Comparison of ENCODE assay signal across 28 mouse cellular contexts in the genomic region with DNA sequence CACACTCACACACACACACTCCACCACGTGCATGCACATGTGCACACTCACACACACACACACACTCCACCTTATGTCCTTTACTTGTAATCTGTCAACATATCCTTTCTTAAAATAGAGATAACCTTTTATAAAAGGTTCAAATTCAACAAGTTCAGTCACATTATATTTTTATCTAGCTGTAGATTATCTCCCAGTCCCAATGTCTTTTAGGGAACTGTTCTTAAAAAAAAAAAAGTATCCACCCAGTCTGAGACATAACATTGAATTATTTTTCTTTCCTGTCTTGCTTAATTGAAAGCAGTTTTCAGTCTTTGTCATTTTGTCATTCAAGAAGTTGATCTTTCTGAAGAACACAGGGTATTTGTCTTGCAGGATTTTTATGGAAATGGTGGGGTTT. TPM values are rescaled to one million over a fixed set of nuclear protein-coding genes. Genes with fewer than 3 reads are reported as not detected.
"Had no signal": no experiment of that assay in that cellular context is flagged by ENCODE, and none has a peak within 500 bp of the region (broad histone marks: within the 10 kb centered on the region; RNA-seq: fewer than 3 reads in every experiment).

No protein-coding gene starts in this region.

- H3K36me3 ChIP-seq: embryonic facial prominence, embryonic 10.5 days; embryonic facial prominence, embryonic 12.5 days; embryonic facial prominence, embryonic 13.5 days; embryonic facial prominence, embryonic 15.5 days; forebrain, embryonic 10.5 days; forebrain, embryonic 12.5 days; forebrain, embryonic 15.5 days; heart, embryonic 10.5 days had no signal

- H3K27me3 ChIP-seq: embryonic facial prominence, embryonic 12.5 days; embryonic facial prominence, embryonic 13.5 days; embryonic facial prominence, embryonic 15.5 days; forebrain, embryonic 12.5 days; forebrain, embryonic 13.5 days; forebrain, embryonic 15.5 days had no signal

- H3K9ac ChIP-seq: embryonic facial prominence, embryonic 12.5 days; embryonic facial prominence, embryonic 13.5 days; embryonic facial prominence, embryonic 15.5 days; forebrain, embryonic 12.5 days; forebrain, embryonic 13.5 days; forebrain, embryonic 15.5 days; forebrain, postnatal 0 days had no signal

- H3K4me2 ChIP-seq: embryonic facial prominence, embryonic 12.5 days; embryonic facial prominence, embryonic 13.5 days; embryonic facial prominence, embryonic 15.5 days; forebrain, embryonic 12.5 days; forebrain, embryonic 13.5 days; forebrain, embryonic 15.5 days; heart, embryonic 11.5 days had no signal

- H3K4me3 ChIP-seq: embryonic facial prominence, embryonic 10.5 days; embryonic facial prominence, embryonic 12.5 days; embryonic facial prominence, embryonic 13.5 days; embryonic facial prominence, embryonic 15.5 days; erythroblast, embryonic 14.5 days; forebrain, embryonic 10.5 days; forebrain, embryonic 12.5 days; forebrain, embryonic 13.5 days; forebrain, embryonic 15.5 days; gastrocnemius, adult 2 months; heart, adult 2 months; heart, embryonic 10.5 days had no signal

- DNase-seq: cerebellum, adult 9-11 months; cerebellum, postnatal 10 days; cerebellum, postnatal 14 days; cerebellum, postnatal 25 days; embryo, embryonic 11 days; forebrain, postnatal 0 days; gastrocnemius, adult 2 months; gastrocnemius, postnatal 10 days; gastrocnemius, postnatal 14 days; gastrocnemius, postnatal 25 days; gastrocnemius, postnatal 36 days; heart, adult 18-20 months; heart, adult 2 months had no signal

- H3K27ac ChIP-seq: embryonic facial prominence, embryonic 10.5 days; embryonic facial prominence, embryonic 12.5 days; embryonic facial prominence, embryonic 13.5 days; embryonic facial prominence, embryonic 15.5 days; forebrain, embryonic 10.5 days; forebrain, embryonic 12.5 days; forebrain, embryonic 13.5 days; forebrain, embryonic 15.5 days; gastrocnemius, adult 2 months; heart, adult 2 months; heart, embryonic 10.5 days had no signal

- H3K4me1 ChIP-seq: embryonic facial prominence, embryonic 12.5 days; forebrain, embryonic 13.5 days; forebrain, embryonic 15.5 days had no signal

- H3K9me3 ChIP-seq: embryonic facial prominence, embryonic 10.5 days; embryonic facial prominence, embryonic 12.5 days; embryonic facial prominence, embryonic 13.5 days; embryonic facial prominence, embryonic 15.5 days; forebrain, embryonic 10.5 days; forebrain, embryonic 12.5 days; forebrain, embryonic 13.5 days; forebrain, embryonic 15.5 days; heart, embryonic 10.5 days had no signal

RNA-seq across cellular contexts. Expression of a gene that starts 48.4 kb away (rescaled TPM):
- total RNA-seq: common myeloid progenitor, adult 5-6 weeks; gastrocnemius, adult 18-20 months; gastrocnemius, adult 2 months; gastrocnemius, adult 8-10 months; granulocyte monocyte progenitor cell, adult 5-6 weeks; heart, adult 18-20 months; heart, adult 2 months had no signal
- polyA plus RNA-seq: erythroblast, embryonic 14.5 days had no signal
